Mouse (Mus musculus) left cerebral cortex, adult 11 months (tissue): Measurements from ENCODE around the gene Dpp6.
"Not testable (repeated sequence)": the region's sequence is repeated elsewhere in the genome, so short reads cannot be mapped to it uniquely, and the experiment has no call there.

Source experiments
- DNase-seq: peaks from one replicate; pipeline ENCODE4 v3.0.0; 2022; ENCODE audit warnings: low spot score

Gene Dpp6

GRCm38 (mm10) chr5:27501338-27501737 is 684.3 kb downstream of the Dpp6 start, which contains the start of gene Speer4b:
Gene Speer4b (minus strand): TSS chr5:27501438.
- DNase-seq: not testable (repeated sequence)

GRCm38 (mm10) chr5:27518716-27519115 is 701.7 kb downstream of the Dpp6 start:
- DNase-seq: no peak

GRCm38 (mm10) chr5:27526906-27527305 is 709.9 kb downstream of the Dpp6 start:
- DNase-seq: no peak

GRCm38 (mm10) chr5:27544816-27545270 is 727.8 kb downstream of the Dpp6 start:
- DNase-seq: peak; percentile 42

- no peak for DNase-seq
Observed at GRCm38 (mm10) chr5:27549291-27549690, 732.3 kb downstream of the Dpp6 start.

GRCm38 (mm10) chr5:27565700-27566099 is 748.7 kb downstream of the Dpp6 start:
- DNase-seq: no peak

GRCm38 (mm10) chr5:27587970-27588758 is 771.2 kb downstream of the Dpp6 start:
- no peak for DNase-seq

GRCm38 (mm10) chr5:27604132-27604531 is 787.1 kb downstream of the Dpp6 start:
- DNase-seq: no peak

- DNase-seq: peak; percentile 31
Observed at GRCm38 (mm10) chr5:27615769-27616168, 798.8 kb downstream of the Dpp6 start.

- DNase-seq: no peak
Observed at GRCm38 (mm10) chr5:27621811-27622210, 804.8 kb downstream of the Dpp6 start.

GRCm38 (mm10) chr5:27623876-27624275 is 806.9 kb downstream of the Dpp6 start:
- DNase-seq: no peak

GRCm38 (mm10) chr5:27632151-27632550 is 815.1 kb downstream of the Dpp6 start:
- no peak for DNase-seq

GRCm38 (mm10) chr5:27635941-27636340 is 818.9 kb downstream of the Dpp6 start:
- DNase-seq: no peak

GRCm38 (mm10) chr5:27641876-27642275 is 824.9 kb downstream of the Dpp6 start:
- no peak for DNase-seq

- no peak for DNase-seq
Observed at GRCm38 (mm10) chr5:27651879-27652814, 835.1 kb downstream of the Dpp6 start.

- DNase-seq: no peak
Observed at GRCm38 (mm10) chr5:27656101-27656500, 839.1 kb downstream of the Dpp6 start.

GRCm38 (mm10) chr5:27657672-27658071 is 840.7 kb downstream of the Dpp6 start:
- DNase-seq: no peak

- no peak for DNase-seq
Observed at GRCm38 (mm10) chr5:27658165-27658564, 841.2 kb downstream of the Dpp6 start.

- no peak for DNase-seq
Observed at GRCm38 (mm10) chr5:27658569-27658968, 841.6 kb downstream of the Dpp6 start.

- no peak for DNase-seq
Observed at GRCm38 (mm10) chr5:27659019-27659418, 842.0 kb downstream of the Dpp6 start.

- no peak for DNase-seq
Observed at GRCm38 (mm10) chr5:27659781-27660180, 842.8 kb downstream of the Dpp6 start.

- DNase-seq: no peak
Observed at GRCm38 (mm10) chr5:27664111-27664510, 847.1 kb downstream of the Dpp6 start.

GRCm38 (mm10) chr5:27671487-27671886 is 854.5 kb downstream of the Dpp6 start:
- no peak for DNase-seq
